In the genomic region with DNA sequence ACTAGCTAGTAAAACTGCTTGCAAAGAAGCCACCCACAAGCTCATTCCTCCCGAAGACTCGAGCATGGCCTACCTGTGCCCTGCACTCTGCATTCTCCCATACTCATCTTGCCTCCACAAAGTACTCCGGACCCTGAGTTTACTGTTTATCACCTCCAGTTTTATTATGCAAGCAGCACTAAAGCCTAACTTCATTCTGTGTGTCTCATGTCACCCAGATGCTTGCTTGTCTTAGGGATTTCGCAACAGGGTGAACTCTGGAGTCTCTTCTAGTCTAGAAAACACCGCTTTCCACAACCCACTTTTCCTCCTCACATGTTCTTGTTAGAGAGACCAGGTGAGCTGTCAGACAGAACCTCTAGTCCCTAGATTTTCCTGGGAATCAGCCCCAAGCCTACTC, we compare ENCODE assay signal across 30 mouse cellular contexts. TPM values are rescaled to one million over a fixed set of nuclear protein-coding genes. Genes with fewer than 3 reads are reported as not detected.
DNase-seq lines count a peak whose midpoint lies in the region; ATAC-seq and TF ChIP-seq lines count a peak whose summit lies in the region.
"Had no signal": no experiment of that assay in that cellular context is flagged by ENCODE, and none has a peak within 500 bp of the region (broad histone marks: within the 10 kb centered on the region; RNA-seq: fewer than 3 reads in every experiment).

No protein-coding gene starts in this region.

- no peaks in the 10 kb centered on the region for H3K27me3 ChIP-seq in intestine, embryonic 16.5 days (replicated peaks; ENCODE audit: control insufficient read depth, insufficient read depth, low read length)
- H3K27me3 ChIP-seq in intestine, embryonic 15.5 days (replicated peaks), result no peaks in the 10 kb centered on the region
- no peaks in the 10 kb centered on the region for H3K27me3 ChIP-seq in liver, adult 2 months (ENCODE audit: control insufficient read depth, insufficient read depth, low read length)
- no peaks in the 10 kb centered on the region for H3K27me3 ChIP-seq in liver, embryonic 11.5 days (replicated peaks; ENCODE audit: control insufficient read depth, insufficient read depth, low read length)
- H3K27me3 ChIP-seq: CH12.LX; embryonic facial prominence, embryonic 13.5 days; embryonic facial prominence, embryonic 15.5 days; forebrain, embryonic 12.5 days; Patski had no signal

- no peaks in the 10 kb centered on the region for H3K79me2 ChIP-seq in liver, adult 2 months (ENCODE audit: control insufficient read depth, insufficient read depth, low read length)

- H3K4me3 ChIP-seq in intestine, embryonic 16.5 days (ENCODE audit: low read length), result no peak overlapping the region
- no peak overlapping the region for H3K4me3 ChIP-seq in intestine, embryonic 15.5 days (replicated peaks)
- no peak overlapping the region for H3K4me3 ChIP-seq in liver, adult 2 months (ENCODE audit: insufficient read depth, low read depth, low read length)
- H3K4me3 ChIP-seq in liver, embryonic 11.5 days (ENCODE audit: low read depth, low read length), result no peak overlapping the region
- H3K4me3 ChIP-seq: embryonic facial prominence, embryonic 13.5 days; embryonic facial prominence, embryonic 15.5 days; erythroblast, embryonic 14.5 days; forebrain, embryonic 10.5 days; forebrain, embryonic 12.5 days had no signal

- H3K4me2 ChIP-seq in intestine, embryonic 16.5 days (ENCODE audit: low read depth, low read length), result no peak overlapping the region
- no peak overlapping the region for H3K4me2 ChIP-seq in intestine, embryonic 15.5 days (replicated peaks)
- H3K4me2 ChIP-seq in liver, embryonic 11.5 days, result no peak overlapping the region
- H3K4me2 ChIP-seq: embryonic facial prominence, embryonic 13.5 days; embryonic facial prominence, embryonic 15.5 days; forebrain, embryonic 12.5 days had no signal

- peak; percentile 68 for DNase-seq in liver, adult 2 months (ENCODE audit: extremely low read depth, low read depth, low spot score)
- DNase-seq in liver, embryonic 11.5 days (ENCODE audit: low spot score), result no peak
- DNase-seq in adipocyte (ENCODE audit: low spot score), result peak; percentile 58
- DNase-seq in yolk sac, embryonic 10.5 days (ENCODE audit: low spot score), result peak; percentile 56
- no peak for DNase-seq in frontal cortex, postnatal 10 days (ENCODE audit: low spot score in 2 of 2)
- DNase-seq in layer of hippocampus, adult 8-10 months (ENCODE audit: low spot score in 2 of 2), result no peak
- DNase-seq: adrenal gland, adult 2 months; adrenal gland, postnatal 10 days; adrenal gland, postnatal 25 days; cerebellum, adult 11 months; cerebellum, adult 18-20 months; cerebellum, adult 8-10 months; cerebellum, adult 9-11 months; cerebellum, postnatal 14 days; cerebellum, postnatal 36 days; embryo, embryonic 11 days had no signal

- H3K9me3 ChIP-seq in intestine, embryonic 16.5 days (ENCODE audit: control insufficient read depth, low read length), result no peaks in the 10 kb centered on the region
- H3K9me3 ChIP-seq in intestine, embryonic 15.5 days, result no peaks in the 10 kb centered on the region
- no peaks in the 10 kb centered on the region for H3K9me3 ChIP-seq in liver, embryonic 11.5 days (ENCODE audit: control insufficient read depth, low read length)
- H3K9me3 ChIP-seq: embryonic facial prominence, embryonic 13.5 days; embryonic facial prominence, embryonic 15.5 days; forebrain, embryonic 10.5 days; forebrain, embryonic 12.5 days; G1E had no signal

- no peaks in the 10 kb centered on the region for H3K4me1 ChIP-seq in intestine, embryonic 16.5 days (ENCODE audit: control insufficient read depth, insufficient read depth, low read length)
- no peaks in the 10 kb centered on the region for H3K4me1 ChIP-seq in intestine, embryonic 15.5 days (replicated peaks)
- H3K4me1 ChIP-seq in liver, adult 2 months (ENCODE audit: control insufficient read depth, insufficient read depth, low read length), result no peaks in the 10 kb centered on the region; the same call in 1 of the 2 replicates
- H3K4me1 ChIP-seq in liver, embryonic 11.5 days (replicated peaks; ENCODE audit: control insufficient read depth, insufficient read depth, low read length), result no peaks in the 10 kb centered on the region
- H3K4me1 ChIP-seq: embryonic facial prominence, embryonic 13.5 days; embryonic facial prominence, embryonic 15.5 days; forebrain, embryonic 10.5 days; forebrain, embryonic 12.5 days had no signal

- ATAC-seq in intestine, embryonic 16.5 days, result peak; percentile 33; the same call in 1 of the 2 replicates
- ATAC-seq in intestine, embryonic 15.5 days, result no peak
- no peak for ATAC-seq in liver, embryonic 11.5 days (replicated peaks; ENCODE audit: low FRiP score)
- ATAC-seq: activated CD4-positive, CD25-positive, alpha-beta regulatory T cell, adult 4 months; CD4-positive, CD25-positive, alpha-beta regulatory T cell, adult 4 months; forebrain, embryonic 14.5 days; forebrain, embryonic 16.5 days; Patski had no signal

- H3K27ac ChIP-seq in intestine, embryonic 16.5 days (ENCODE audit: low read length), result no peak overlapping the region
- no peak overlapping the region for H3K27ac ChIP-seq in intestine, embryonic 15.5 days
- no peak overlapping the region for H3K27ac ChIP-seq in liver, adult 2 months (replicated peaks; ENCODE audit: insufficient read depth, low read depth, low read length)
- H3K27ac ChIP-seq in liver, embryonic 11.5 days (ENCODE audit: low read depth, low read length), result no peak overlapping the region
- H3K27ac ChIP-seq: embryonic facial prominence, embryonic 13.5 days; embryonic facial prominence, embryonic 15.5 days; forebrain, embryonic 10.5 days; forebrain, embryonic 12.5 days had no signal

- H3K36me3 ChIP-seq in intestine, embryonic 16.5 days (ENCODE audit: control insufficient read depth, insufficient read depth, low read length), result peaks cover 3% of the 10 kb centered on the region; the same call in 1 of the 2 replicates
- H3K36me3 ChIP-seq in intestine, embryonic 15.5 days, result 0 out of 2 replicates have a peak, but pooled peaks cover 6% of the 10 kb centered on the region
- peaks cover 4% of the 10 kb centered on the region; the same call in 1 of the 2 replicates for H3K36me3 ChIP-seq in liver, adult 2 months (ENCODE audit: control insufficient read depth, insufficient read depth, low read length)
- H3K36me3 ChIP-seq in liver, embryonic 11.5 days (ENCODE audit: control insufficient read depth, insufficient read depth, low read length), result no peaks in the 10 kb centered on the region

- no peak for TF ChIP-seq POLR2A in liver, adult 2 months (IDR thresholded peaks at IDR 0.05; ENCODE audit: extremely low read depth, insufficient read depth, low read length)

- no peak for TF ChIP-seq CTCF in liver, adult 2 months (IDR thresholded peaks at IDR 0.05; ENCODE audit: low read depth, low read length)

- H3K9ac ChIP-seq in intestine, embryonic 16.5 days (ENCODE audit: low read depth, low read length), result no peak overlapping the region
- H3K9ac ChIP-seq in intestine, embryonic 15.5 days, result no peak overlapping the region
- H3K9ac ChIP-seq in liver, adult 2 months (ENCODE audit: low read depth, low read length), result no peak overlapping the region
- H3K9ac ChIP-seq in liver, embryonic 11.5 days (ENCODE audit: low read depth, low read length), result no peak overlapping the region
- H3K9ac ChIP-seq: embryonic facial prominence, embryonic 13.5 days; embryonic facial prominence, embryonic 15.5 days; forebrain, embryonic 12.5 days had no signal

- 83% methylated on average over 5 of the region's 5 CpGs for WGBS in intestine, embryonic 16.5 days
- WGBS in intestine, embryonic 15.5 days, result 91% methylated on average over 5 of the region's 5 CpGs
- 40% methylated on average over 5 of the region's 5 CpGs for WGBS in liver, adult 2 months
- 89% methylated on average over 5 of the region's 5 CpGs for WGBS in liver, embryonic 11.5 days

RNA-seq across cellular contexts. Expression of a gene that starts 26.5 kb away (rescaled TPM):
- 10.0 and 10.9 TPM in 2 replicates for polyA plus RNA-seq in intestine, embryonic 16.5 days (2015; fragmentation: Nextera tagmentation; extraction: Ambion mirVana)
- 20.0 and 21.5 TPM in 2 replicates for polyA plus RNA-seq in intestine, embryonic 15.5 days (2015; fragmentation: Nextera tagmentation; extraction: Ambion mirVana)
- total RNA-seq in liver, adult 2 months (2014; rRNA removed), result 11.7 and 14.9 TPM in 2 replicates
- polyA plus RNA-seq in liver, adult 2 months (2012; rRNA removed), result 3.5 and 4.3 TPM in 2 replicates
- polyA plus RNA-seq in liver, embryonic 11.5 days (2014; fragmentation: Nextera tagmentation; extraction: Ambion mirVana), result 12.8 and 14.3 TPM in 2 replicates
- total RNA-seq in layer of hippocampus, adult 8-10 months (2022), result 10 to 100 TPM; 17.6 to 22.4 (median 19.1) TPM

RNA-seq across cellular contexts. Expression of a gene that starts 33.5 kb away (rescaled TPM):
- 80.2 and 83.9 TPM in 2 replicates for polyA plus RNA-seq in intestine, embryonic 16.5 days (2015; fragmentation: Nextera tagmentation; extraction: Ambion mirVana)
- polyA plus RNA-seq in intestine, embryonic 15.5 days (2015; fragmentation: Nextera tagmentation; extraction: Ambion mirVana), result 102 and 107 TPM in 2 replicates
- total RNA-seq in liver, adult 2 months (2014; rRNA removed), result 77.4 and 87.1 TPM in 2 replicates
- polyA plus RNA-seq in liver, adult 2 months (2012; rRNA removed), result 119 and 146 TPM in 2 replicates
- 95.5 and 103 TPM in 2 replicates for polyA plus RNA-seq in liver, embryonic 11.5 days (2014; fragmentation: Nextera tagmentation; extraction: Ambion mirVana)
- total RNA-seq in layer of hippocampus, adult 8-10 months (2022), result 100 to 1,000 TPM; 139 to 165 (median 152) TPM

Comparison
In these comparisons a context has a peak if more than half of its experiments do, and no peak if none do; other contexts are left out.
1. DNase-seq: peak in liver, adult 2 months (single experiment), adipocyte (single experiment) and yolk sac, embryonic 10.5 days (single experiment); none in liver, embryonic 11.5 days (single experiment), frontal cortex, postnatal 10 days (0 of 2) and layer of hippocampus, adult 8-10 months (0 of 2).